Mouse (Mus musculus) heart, embryonic 14.5 days (tissue): Measurements from ENCODE around the gene Zkscan5. TPM values are rescaled to one million over a fixed set of nuclear protein-coding genes. Genes with fewer than 3 reads are reported as not detected.

Experiments used
- ATAC-seq: fragments of 200-750 bp; cut with Nextera tagmentation; 2 replicates; pipeline ENCODE4 v1.8.0; 2017; ENCODE audit warnings: low read depth, moderate TSS enrichment; ENCODE audit not compliant: insufficient number of reproducible peaks, insufficient read depth, low FRiP score
- H3K27ac ChIP-seq, 2 experiments: fragments of 200-500 bp in 1 of 2; fragments of 300-500 bp in 1 of 2; sonication (generic) in 1 of 2; replicated peaks in 1 of 2; 2 replicates each; pipeline ENCODE4 v1.5.1; 2012 to 2014; ENCODE audit warnings: low read depth in 2 of 2, low read length in 2 of 2, control low read depth in 1 of 2, mild to moderate bottlenecking in 1 of 2, mixed read lengths in 1 of 2; ENCODE audit not compliant: control insufficient read depth in 1 of 2, insufficient read depth in 1 of 2
- H3K27me3 ChIP-seq: fragments of 300-500 bp; sonication (generic); 2 replicates; pipeline ENCODE4 v1.6.1; 2014; ENCODE audit warnings: mild to moderate bottlenecking, low read length, control low read depth; ENCODE audit not compliant: control insufficient read depth, insufficient read depth
- H3K36me3 ChIP-seq: fragments of 300-500 bp; sonication (generic); 2 replicates; pipeline ENCODE4 v1.6.1; 2014; ENCODE audit warnings: mild to moderate bottlenecking, control low read depth, low read length, mixed read lengths; ENCODE audit not compliant: control insufficient read depth, insufficient read depth
- H3K4me1 ChIP-seq, 2 experiments: fragments of 200-500 bp in 1 of 2; fragments of 300-500 bp in 1 of 2; sonication (generic) in 1 of 2; 2 replicates each; pipeline ENCODE4 v1.6.1; 2012 to 2014; ENCODE audit warnings: low read length in 2 of 2, control low read depth in 1 of 2, mixed read lengths in 1 of 2; ENCODE audit not compliant: control insufficient read depth in 2 of 2, insufficient read depth in 2 of 2
- H3K4me2 ChIP-seq: fragments of 300-500 bp; sonication (generic); 2 replicates; pipeline ENCODE4 v1.6.1; 2014; ENCODE audit warnings: mild to moderate bottlenecking, low read length
- H3K4me3 ChIP-seq, 2 experiments: fragments of 200-500 bp in 1 of 2; fragments of 300-500 bp in 1 of 2; sonication (generic) in 1 of 2; 2 replicates each; pipeline ENCODE4 v1.5.1; 2012 to 2014; ENCODE audit warnings: low read length in 2 of 2, mild to moderate bottlenecking in 2 of 2, control low read depth in 1 of 2, low read depth in 1 of 2, moderate library complexity in 1 of 2; ENCODE audit not compliant: control insufficient read depth in 1 of 2, insufficient read depth in 1 of 2
- H3K9ac ChIP-seq: fragments of 300-500 bp; sonication (generic); 2 replicates; pipeline ENCODE4 v1.6.1; 2014; ENCODE audit warnings: mild to moderate bottlenecking, low read length
- H3K9me3 ChIP-seq: fragments of 300-500 bp; sonication (generic); 2 replicates; pipeline ENCODE4 v1.6.1; 2016; ENCODE audit warnings: low read length, control low read depth; ENCODE audit not compliant: control insufficient read depth
- WGBS: fragments of 180-500 bp; shearing (Covaris S2); extraction: QIAGEN DNeasy Blood & Tissue Kit; methylation state at CpG from one replicate; pipeline ENCODE4 v1.1.7; 2014; 5-methylcytosine and 5-hydroxymethylcytosine counted together
- polyA plus RNA-seq: library from polyadenylated mRNA; unstranded; fragments of >200 nt; fragmentation: Nextera tagmentation; extraction: Ambion mirVana; gene quantifications from 2 replicates; pipeline ENCODE4 v1.2.1, GENCODE M21; 2014

Gene Zkscan5
- polyA plus RNA-seq, 1 experiment from 2014 or later: 11.1 TPM

DNA sequence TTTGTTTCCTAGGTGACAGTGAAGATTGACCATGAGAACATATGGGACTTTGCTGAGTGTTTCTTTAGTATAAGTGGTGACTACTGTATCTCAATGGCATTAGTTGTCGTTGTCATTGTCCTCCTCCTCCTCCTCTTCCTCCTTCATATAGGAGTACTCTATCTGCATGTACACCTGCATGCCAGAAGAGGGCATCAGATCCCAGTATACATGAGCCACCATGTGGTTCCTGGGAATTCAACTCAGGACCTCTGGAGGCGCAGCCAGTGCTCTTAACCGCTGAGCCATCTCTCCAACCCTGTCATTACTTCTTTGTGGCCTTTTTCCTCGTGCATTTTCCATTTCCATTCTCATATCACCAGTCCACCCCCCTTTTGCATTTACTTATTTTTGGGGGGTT, 10.3 kb downstream of the Zkscan5 start:
- Histone ChIP-seq H3K27ac (no peak overlapping the region), H3K4me2 (no peak overlapping the region), H3K27me3 (no peaks in the 10 kb centered on the region), H3K9me3 (no peaks in the 10 kb centered on the region), H3K9ac (no peak overlapping the region), H3K4me3 (no peak overlapping the region), H3K36me3 (peaks cover 85% of the 10 kb centered on the region), H3K4me1 (no peaks in the 10 kb centered on the region)
- 66% methylated on average over 4 of the region's 4 CpGs for WGBS
- no peak for ATAC-seq

DNA sequence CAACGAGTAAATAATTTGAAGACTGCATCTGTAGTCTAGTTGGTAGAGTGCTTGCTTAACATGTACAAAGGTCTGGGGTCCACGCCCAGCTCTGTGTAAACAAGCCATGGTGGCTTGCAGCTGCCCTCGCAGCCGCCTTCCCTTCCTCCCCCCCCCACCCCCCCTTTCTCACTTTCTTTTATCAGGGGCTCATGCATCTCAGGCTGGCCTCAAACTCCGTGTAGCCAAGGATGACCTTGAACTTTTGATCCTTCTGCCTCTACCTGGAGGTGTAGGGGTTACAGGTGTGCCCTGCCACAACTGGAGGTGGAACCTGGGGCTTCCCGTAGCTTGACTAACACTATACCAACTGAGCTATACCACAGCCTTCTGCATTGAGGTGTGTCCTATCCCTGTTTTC, 13.4 kb downstream of the Zkscan5 start:
- 85% methylated on average over 6 of the region's 6 CpGs for WGBS
- Histone ChIP-seq H3K4me1 (no peaks in the 10 kb centered on the region), H3K27me3 (no peaks in the 10 kb centered on the region), H3K36me3 (peaks cover 83% of the 10 kb centered on the region), H3K9me3 (no peaks in the 10 kb centered on the region), H3K4me3 (no peak overlapping the region), H3K9ac (no peak overlapping the region), H3K27ac (no peak overlapping the region), H3K4me2 (no peak overlapping the region)
- no peak for ATAC-seq

DNA sequence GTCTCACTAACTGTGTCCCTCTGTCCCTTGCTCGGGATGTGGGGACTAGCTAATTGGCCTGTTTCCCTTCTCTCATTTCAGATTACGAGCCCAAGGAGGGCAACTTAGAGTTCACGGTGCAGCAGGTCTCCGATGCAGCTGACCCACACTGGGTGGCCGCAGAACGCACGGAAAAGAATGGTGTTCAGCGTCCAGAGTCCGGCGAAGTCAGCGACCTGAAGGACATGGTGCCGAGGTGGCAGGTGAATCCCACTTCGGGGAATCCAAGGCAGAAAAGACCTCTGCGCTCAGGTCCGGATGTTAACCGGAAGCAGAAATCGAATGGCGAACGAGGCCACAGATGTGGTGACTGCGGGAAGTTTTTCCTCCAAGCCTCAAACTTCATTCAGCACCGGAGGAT, 13.8 kb downstream of the Zkscan5 start:
- no peaks in the 10 kb centered on the region for H3K9me3 ChIP-seq
- H3K27ac ChIP-seq: no peak overlapping the region
- no peaks in the 10 kb centered on the region for H3K4me1 ChIP-seq
- 91% methylated on average over 21 of the region's 21 CpGs for WGBS
- ATAC-seq: no peak
- H3K27me3 ChIP-seq: no peaks in the 10 kb centered on the region
- H3K36me3 ChIP-seq: peaks cover 78% of the 10 kb centered on the region
- H3K4me3 ChIP-seq: no peak overlapping the region
- H3K9ac ChIP-seq: no peak overlapping the region
- no peak overlapping the region for H3K4me2 ChIP-seq

DNA sequence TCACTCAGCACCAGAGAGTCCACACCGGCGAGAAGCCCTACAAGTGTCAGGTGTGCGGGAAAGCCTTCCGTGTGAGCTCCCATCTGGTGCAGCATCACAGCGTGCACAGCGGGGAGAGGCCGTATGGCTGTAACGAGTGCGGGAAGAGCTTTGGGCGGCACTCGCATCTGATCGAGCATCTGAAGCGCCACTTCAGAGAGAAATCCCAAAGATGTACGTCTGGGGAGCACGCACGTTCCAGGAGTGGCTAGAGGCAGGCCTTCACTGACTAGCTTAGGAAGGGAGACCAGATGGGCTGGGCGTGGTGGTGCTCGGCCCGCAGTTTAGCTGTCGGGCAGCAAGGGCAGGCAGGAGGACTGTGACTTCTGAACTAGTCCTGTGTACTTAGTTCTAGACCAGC, 14.3 kb downstream of the Zkscan5 start:
- ATAC-seq: no peak
- no peaks in the 10 kb centered on the region for H3K9me3 ChIP-seq
- H3K4me3 ChIP-seq: no peak overlapping the region
- H3K4me1 ChIP-seq: no peaks in the 10 kb centered on the region
- no peaks in the 10 kb centered on the region for H3K27me3 ChIP-seq
- no peak overlapping the region for H3K27ac ChIP-seq
- peaks cover 74% of the 10 kb centered on the region for H3K36me3 ChIP-seq
- WGBS: 89% methylated on average over 20 of the region's 20 CpGs
- no peak overlapping the region for H3K9ac ChIP-seq
- H3K4me2 ChIP-seq: no peak overlapping the region

DNA sequence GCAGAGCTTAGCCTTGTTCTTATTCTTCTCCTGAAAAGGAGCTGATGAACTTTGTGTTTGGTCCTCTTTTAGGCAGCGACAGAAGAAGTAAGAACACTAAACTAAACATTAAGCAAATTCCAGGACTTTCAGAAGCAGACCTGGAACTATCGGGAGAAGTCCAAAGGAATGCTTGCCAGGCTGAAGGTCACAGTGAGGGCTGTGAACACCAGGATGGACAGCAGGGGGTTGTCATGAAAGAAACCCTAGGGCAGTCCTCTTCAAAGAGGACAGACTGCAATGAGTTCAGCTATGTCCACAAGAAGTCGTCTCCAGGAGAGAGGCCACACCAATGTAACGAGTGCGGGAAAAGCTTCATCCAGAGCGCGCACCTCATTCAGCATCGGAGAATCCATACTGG, 15.6 kb downstream of the Zkscan5 start:
- Histone ChIP-seq H3K4me3 (no peak overlapping the region), H3K36me3 (peaks cover 60% of the 10 kb centered on the region), H3K27ac (no peak overlapping the region), H3K4me1 (no peaks in the 10 kb centered on the region), H3K27me3 (no peaks in the 10 kb centered on the region), H3K4me2 (no peak overlapping the region), H3K9me3 (no peaks in the 10 kb centered on the region), H3K9ac (no peak overlapping the region)
- no peak for ATAC-seq
- 91% methylated on average over 8 of the region's 8 CpGs for WGBS

DNA sequence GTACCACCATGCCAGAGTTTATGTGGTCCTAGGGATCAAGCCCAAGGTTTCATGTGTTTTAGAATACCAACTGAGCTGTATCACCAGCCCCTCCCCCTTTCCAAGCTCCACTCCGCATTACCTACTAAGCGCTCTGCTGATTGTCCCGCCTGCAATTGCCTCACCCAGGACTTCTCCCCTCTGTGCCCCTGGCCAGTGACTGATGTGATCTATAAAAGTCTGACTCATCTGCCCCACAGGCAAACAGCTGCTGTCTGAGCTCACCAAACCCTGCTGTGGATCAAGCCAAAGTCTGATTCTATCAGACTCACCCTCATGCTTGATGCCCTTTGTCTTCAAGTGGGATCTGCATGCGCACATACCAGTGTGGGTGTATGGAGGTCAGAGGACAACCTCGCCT, 18.5 kb downstream of the Zkscan5 start:
- WGBS: 79% methylated on average over 5 of the region's 5 CpGs
- no peak overlapping the region for H3K27ac ChIP-seq
- peaks cover 46% of the 10 kb centered on the region for H3K36me3 ChIP-seq
- H3K9me3 ChIP-seq: no peaks in the 10 kb centered on the region
- H3K4me1 ChIP-seq: no peaks in the 10 kb centered on the region
- no peak for ATAC-seq
- H3K27me3 ChIP-seq: no peaks in the 10 kb centered on the region
- H3K9ac ChIP-seq: no peak overlapping the region
- H3K4me3 ChIP-seq: no peak overlapping the region
- no peak overlapping the region for H3K4me2 ChIP-seq

DNA sequence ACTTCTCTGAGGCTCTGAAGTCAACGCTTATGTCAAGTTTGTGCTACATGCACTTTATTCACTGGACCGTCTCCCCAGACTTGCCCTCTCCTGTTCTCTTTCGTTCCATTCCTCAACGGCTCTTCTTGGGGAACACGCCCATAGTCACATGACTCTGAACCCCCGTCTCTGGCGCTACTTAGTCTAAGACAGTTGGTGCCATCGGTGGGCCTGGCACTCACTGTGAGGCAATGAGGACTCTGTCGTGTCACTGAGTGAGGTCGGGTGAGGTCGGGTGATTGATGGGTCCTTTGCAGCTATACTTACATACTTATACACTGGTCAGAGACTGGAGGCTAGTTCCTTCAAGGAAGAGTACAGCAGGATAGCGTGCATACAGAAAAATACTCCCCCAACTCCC, 19.0 kb downstream of the Zkscan5 start:
- no peak overlapping the region for H3K9ac ChIP-seq
- no peak overlapping the region for H3K4me2 ChIP-seq
- no peak for ATAC-seq
- no peaks in the 10 kb centered on the region for H3K27me3 ChIP-seq
- no peak overlapping the region for H3K27ac ChIP-seq
- peaks cover 41% of the 10 kb centered on the region for H3K36me3 ChIP-seq
- 79% methylated on average over 12 of the region's 12 CpGs for WGBS
- H3K4me1 ChIP-seq: no peaks in the 10 kb centered on the region
- H3K4me3 ChIP-seq: no peak overlapping the region
- H3K9me3 ChIP-seq: no peaks in the 10 kb centered on the region

DNA sequence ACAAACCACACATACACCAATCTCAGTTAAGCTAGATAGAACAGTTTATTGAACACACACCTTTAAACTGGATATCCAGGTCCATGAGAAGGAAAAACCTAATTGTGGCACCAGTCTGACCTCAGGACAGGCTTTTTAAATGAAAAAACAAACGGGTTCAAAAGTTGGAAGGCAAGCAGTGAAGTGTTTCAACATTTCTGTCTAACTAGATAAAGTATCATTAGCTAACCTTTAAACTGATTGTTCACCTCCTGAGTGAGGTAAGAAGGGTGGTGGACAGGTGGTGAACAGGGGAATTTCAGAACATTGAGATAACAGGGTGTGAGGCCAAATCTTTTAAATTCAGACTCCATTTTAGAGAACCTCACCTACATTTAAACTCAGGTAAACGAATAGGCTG, 22.1 kb downstream of the Zkscan5 start:
- WGBS: 52% methylated on average over 2 of the region's 2 CpGs
- peaks cover 10% of the 10 kb centered on the region; the same call in 1 of the 2 replicates for H3K36me3 ChIP-seq
- H3K9ac ChIP-seq: no peak overlapping the region
- no peak overlapping the region for H3K27ac ChIP-seq
- ATAC-seq: no peak
- no peak overlapping the region for H3K4me3 ChIP-seq
- no peaks in the 10 kb centered on the region for H3K9me3 ChIP-seq
- no peaks in the 10 kb centered on the region for H3K27me3 ChIP-seq
- H3K4me2 ChIP-seq: no peak overlapping the region
- peaks cover 0 to 5% of the 10 kb centered on the region in 2 experiments; a peak in 1 of 4 replicates for H3K4me1 ChIP-seq
